Mouse (Mus musculus) MEL (cell line): ENCODE results near the gene Acp1. TPM values are rescaled to one million over a fixed set of nuclear protein-coding genes. Genes with fewer than 3 reads are reported as not detected.

Experiments
- DNase-seq: peaks from one replicate; pipeline ENCODE4 v3.0.0; 2011; ENCODE audit warnings: low read depth, low spot score
- H3K27ac ChIP-seq: 2 replicates; pipeline ENCODE4 v1.5.1; 2012; ENCODE audit warnings: low read depth, mild to moderate bottlenecking, control low read depth, low read length, moderate library complexity; ENCODE audit not compliant: control insufficient read depth
- H3K27me3 ChIP-seq, 2 experiments: fragments of 150-350 bp in 1 of 2; sonication (generic) in 1 of 2; 2 replicates each; pipeline ENCODE4 v1.6.1; 2012; ENCODE audit warnings: low read length in 2 of 2, mild to moderate bottlenecking in 2 of 2, improper control_type of control experiment in 1 of 2, moderate library complexity in 1 of 2; ENCODE audit not compliant: insufficient read depth in 2 of 2, control insufficient read depth in 1 of 2
- H3K36me3 ChIP-seq, 2 experiments: 2 replicates each; pipeline ENCODE4 v1.6.1; 2012 to 2014; ENCODE audit warnings: low read length in 2 of 2, improper control_type of control experiment in 1 of 2, inconsistent platforms in 1 of 2, mild to moderate bottlenecking in 1 of 2; ENCODE audit not compliant: insufficient read depth in 2 of 2, control insufficient read depth in 1 of 2
- H3K4me1 ChIP-seq, 2 experiments: fragments of 150-350 bp in 1 of 2; sonication (generic) in 1 of 2; 2 replicates each; pipeline ENCODE4 v1.6.1; 2012; ENCODE audit warnings: low read length in 2 of 2, improper control_type of control experiment in 1 of 2, mild to moderate bottlenecking in 1 of 2; ENCODE audit not compliant: insufficient read depth in 2 of 2, control insufficient read depth in 1 of 2
- H3K4me3 ChIP-seq, 2 experiments: fragments of 150-350 bp in 1 of 2; sonication (generic) in 1 of 2; 2 replicates each; pipeline ENCODE4 v1.5.1; 2012; ENCODE audit warnings: low read depth in 2 of 2, low read length in 2 of 2, mild to moderate bottlenecking in 2 of 2, moderate library complexity in 2 of 2, control low read depth in 1 of 2, improper control_type of control experiment in 1 of 2; ENCODE audit not compliant: control insufficient read depth in 1 of 2, insufficient read depth in 1 of 2
- H3K79me2 ChIP-seq: 2 replicates; pipeline ENCODE4 v1.6.1; 2012; ENCODE audit warnings: mild to moderate bottlenecking, low read length, moderate library complexity; ENCODE audit not compliant: control insufficient read depth, poor library complexity, insufficient read depth
- H3K9ac ChIP-seq: 2 replicates; pipeline ENCODE4 v1.6.1; 2012; ENCODE audit warnings: low read depth, mild to moderate bottlenecking, control low read depth, low read length, moderate library complexity; ENCODE audit not compliant: control insufficient read depth, poor library complexity, severe bottlenecking
- H3K9me3 ChIP-seq: fragments of 150-350 bp; sonication (generic); replicated peaks from 2 replicates; pipeline ENCODE4 v1.6.1; 2012; ENCODE audit warnings: mild to moderate bottlenecking, low read length, improper control_type of control experiment, moderate library complexity; ENCODE audit not compliant: insufficient read depth
- CHD2 ChIP-seq: IDR thresholded peaks from 2 replicates; pipeline ENCODE4 v1.6.1; 2011; ENCODE audit warnings: low read length, improper control_type of control experiment
- GABPA ChIP-seq: IDR thresholded peaks from 2 replicates; pipeline ENCODE4 v1.6.1; 2012; ENCODE audit warnings: low read depth, mild to moderate bottlenecking, inconsistent platforms, low read length, improper control_type of control experiment, moderate library complexity
- GATA1 ChIP-seq: IDR thresholded peaks from 2 replicates; pipeline ENCODE4 v1.6.1; 2011; ENCODE audit warnings: low read depth, low read length, improper control_type of control experiment
- HCFC1 ChIP-seq: IDR thresholded peaks from 2 replicates; pipeline ENCODE4 v1.6.1; 2012; ENCODE audit warnings: low read depth, mild to moderate bottlenecking, inconsistent platforms, low read length, improper control_type of control experiment, moderate library complexity
- JUND ChIP-seq: IDR thresholded peaks from 2 replicates; pipeline ENCODE4 v1.6.1; 2011; ENCODE audit warnings: low read depth, mild to moderate bottlenecking, improper control_type of control experiment, low read length
- MAX ChIP-seq: IDR thresholded peaks from 2 replicates; pipeline ENCODE4 v1.6.1; 2011; ENCODE audit warnings: low read length, improper control_type of control experiment
- MAZ ChIP-seq: IDR thresholded peaks from 2 replicates; pipeline ENCODE4 v1.6.1; 2012; ENCODE audit warnings: low read depth, mild to moderate bottlenecking, inconsistent platforms, low read length, improper control_type of control experiment
- MEF2A ChIP-seq: IDR thresholded peaks from 2 replicates; pipeline ENCODE4 v1.6.1; 2014; ENCODE audit warnings: low read depth, mild to moderate bottlenecking, inconsistent platforms, low read length, improper control_type of control experiment; ENCODE audit not compliant: poor library complexity, insufficient replicate concordance, severe bottlenecking; ENCODE audit errors: extremely low read depth
- POLR2AphosphoS5 ChIP-seq: IDR thresholded peaks from 2 replicates; pipeline ENCODE4 v1.6.1; 2012; ENCODE audit warnings: low read depth, borderline replicate concordance, mild to moderate bottlenecking, inconsistent platforms, low read length, moderate library complexity, mixed read lengths
- RCOR1 ChIP-seq: IDR thresholded peaks from 2 replicates; pipeline ENCODE4 v1.6.1; 2012; ENCODE audit warnings: low read depth, mild to moderate bottlenecking, inconsistent platforms, low read length, improper control_type of control experiment
- SIN3A ChIP-seq: IDR thresholded peaks from 2 replicates; pipeline ENCODE4 v1.6.1; 2012; ENCODE audit warnings: low read length, improper control_type of control experiment, inconsistent platforms
- SMC3 ChIP-seq: IDR thresholded peaks from 2 replicates; pipeline ENCODE4 v1.6.1; 2011; ENCODE audit warnings: low read depth, low read length, improper control_type of control experiment
- ZKSCAN1 ChIP-seq: IDR thresholded peaks from 2 replicates; pipeline ENCODE4 v1.6.1; 2012; ENCODE audit warnings: low read depth, mild to moderate bottlenecking, inconsistent platforms, low read length, improper control_type of control experiment, moderate library complexity
- polyA plus RNA-seq, 2 experiments: library from polyadenylated mRNA; stranded (reverse) in 1 of 2; unstranded in 1 of 2; fragments of >175 nt in 1 of 2; fragments of >200 nt in 1 of 2; gene quantifications; 2 replicates each; pipeline versions ENCODE4 v1.2.1 to v1.2.4; 2012; ENCODE audit warnings: low replicate concordance in 2 of 2, low read depth in 1 of 2; ENCODE audit not compliant: insufficient read length in 2 of 2, insufficient read depth in 1 of 2, missing spikeins in 1 of 2
- total RNA-seq: library from RNA; depleted of rRNA; stranded (reverse); fragments of 300-350 nt; gene quantifications from 2 replicates; pipeline ENCODE4 v1.2.3, GENCODE M21; 2012

The Acp1 gene
- total and polyA plus RNA-seq, 3 experiments = 59.2 to 93.9 TPM; not detected in 1

GRCm38 (mm10) chr12:30884622-30885230 lies 26.7 kb downstream of the Acp1 start:
- no peak for DNase-seq
- Histone ChIP-seq H3K4me3 (no peak overlapping the region), H3K9me3 (no peaks in the 10 kb centered on the region), H3K36me3 (no peaks in the 10 kb centered on the region), H3K4me1 (no peaks in the 10 kb centered on the region), H3K9ac (no peak overlapping the region), H3K27ac (no peak overlapping the region), H3K27me3 (peaks cover 2 to 6% of the 10 kb centered on the region in 2 experiments; a peak in 3 of 4 replicates), H3K79me2 (no peaks in the 10 kb centered on the region)
- TF ChIP-seq JUND = no peak
- no peak for TF ChIP-seq ZKSCAN1
- no peak for TF ChIP-seq RCOR1
- no peak for TF ChIP-seq MEF2A

GRCm38 (mm10) chr12:30883986-30884621 lies 27.3 kb downstream of the Acp1 start, which contains the start of gene Alkal2:
TSS of gene Alkal2 (plus strand) at chr12:30884322.
- TF ChIP-seq MAZ = no peak
- TF ChIP-seq CHD2 = no peak
- no peak for TF ChIP-seq HCFC1
- no peak for TF ChIP-seq SMC3
- TF ChIP-seq ZKSCAN1 = no peak
- no peak for TF ChIP-seq MAX
- TF ChIP-seq POLR2AphosphoS5 = no peak
- TF ChIP-seq SIN3A = no peak
- no peak for TF ChIP-seq JUND
- TF ChIP-seq GATA1 = no peak
- Histone ChIP-seq H3K9ac (no peak within 1 kb of the TSS), H3K36me3 (no peaks in the 10 kb centered on the region), H3K4me3 (no peak within 1 kb of the TSS), H3K9me3 (no peaks in the 10 kb centered on the region), H3K79me2 (no peaks in the 10 kb centered on the region), H3K4me1 (no peaks in the 10 kb centered on the region), H3K27ac (no peak within 1 kb of the TSS), H3K27me3 (peaks cover 2 to 6% of the 10 kb centered on the region in 2 experiments; a peak in 3 of 4 replicates)
- DNase-seq = no peak

- no peaks in the 10 kb centered on the region for H3K79me2 ChIP-seq
- no peak overlapping the region for H3K9ac ChIP-seq
- TF ChIP-seq GABPA (no peak), MAZ (no peak), CHD2 (no peak), SIN3A (no peak)
- H3K9me3 ChIP-seq = no peaks in the 10 kb centered on the region
- H3K27me3 ChIP-seq = peaks cover 2 to 6% of the 10 kb centered on the region in 2 experiments; a peak in 3 of 4 replicates
- H3K4me1 ChIP-seq = no peaks in the 10 kb centered on the region
- no peak overlapping the region for H3K27ac ChIP-seq
- H3K4me3 ChIP-seq = no peak overlapping the region
- DNase-seq = no peak
- H3K36me3 ChIP-seq = no peaks in the 10 kb centered on the region
Observed at GRCm38 (mm10) chr12:30883592-30883985, 27.8 kb downstream of the Acp1 start.
